Mouse (Mus musculus) embryonic fibroblast, embryonic 13.5 days (primary cell): ENCODE results near the gene Drc7.

Source experiments
- CTCF ChIP-seq: IDR thresholded peaks from 2 replicates; pipeline ENCODE4 v1.5.1; 2011; ENCODE audit warnings: mild to moderate bottlenecking, control low read depth, low read length, moderate library complexity, borderline replicate concordance; ENCODE audit not compliant: insufficient read depth
- POLR2A ChIP-seq: IDR thresholded peaks from 2 replicates; pipeline ENCODE4 v1.6.1; 2011; ENCODE audit warnings: low read depth, mild to moderate bottlenecking, control low read depth, low read length, moderate library complexity

DNA sequence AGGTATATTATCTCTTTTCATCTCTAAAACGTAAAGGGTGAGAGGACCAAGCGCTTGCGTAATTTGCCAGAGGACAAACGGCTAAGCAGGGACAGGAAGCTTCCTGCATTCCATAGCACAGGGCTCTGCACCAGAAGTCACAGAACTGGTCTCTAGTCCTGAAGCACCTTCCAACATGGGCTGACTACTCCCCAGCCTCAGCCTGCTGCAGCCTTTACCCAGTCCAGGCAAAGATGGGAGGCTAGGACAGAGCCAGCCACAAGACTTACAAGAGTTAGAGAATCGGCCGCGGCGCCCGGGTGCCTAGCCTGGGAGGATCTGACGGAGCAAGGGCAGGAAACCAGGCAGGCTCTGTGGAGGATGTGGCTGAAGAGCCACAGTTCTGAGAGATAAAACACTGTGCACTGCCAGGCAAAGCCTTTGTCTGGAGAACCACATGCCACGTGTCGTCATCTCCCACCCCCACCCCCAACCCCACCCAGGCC, 34.6 kb upstream of the Drc7 start:
- TF ChIP-seq CTCF (no peak), POLR2A (no peak)
